Mouse (Mus musculus): Measurements from ENCODE around the gene Suclg2.

The Suclg2 gene

GRCm38 (mm10) chr6:95700981-95701610 lies 17.5 kb downstream of the Suclg2 start:
- DNase-seq (ENCODE audit: extremely low read depth, insufficient read length, low spot score): no peak

DNA sequence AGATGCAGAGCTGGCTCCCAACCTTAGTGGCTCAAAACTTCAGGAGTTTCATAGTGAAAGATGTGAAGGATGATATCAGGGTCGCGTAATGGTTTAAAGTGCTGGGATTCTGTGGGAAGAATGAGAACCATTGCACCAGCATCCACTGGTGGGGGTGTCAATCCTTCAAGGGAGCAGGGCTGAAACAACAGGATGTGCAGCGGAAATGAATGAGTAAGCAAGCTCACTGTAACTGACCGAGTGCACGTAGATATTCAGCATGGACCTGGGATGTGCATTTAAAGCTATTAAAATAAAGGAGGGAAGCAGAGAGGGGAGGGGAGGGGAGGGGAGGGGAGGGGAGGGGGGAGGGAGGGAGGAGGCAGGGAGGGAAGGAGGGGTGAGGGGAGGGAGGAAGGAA lies 18.4 kb downstream of the Suclg2 start:
- DNase-seq (ENCODE audit: extremely low read depth, insufficient read length, low spot score): no peak

GRCm38 (mm10) chr6:95699326-95699725 lies 19.3 kb downstream of the Suclg2 start:
- DNase-seq (ENCODE audit: extremely low read depth, insufficient read length, low spot score): no peak

- no peak for DNase-seq (ENCODE audit: extremely low read depth, insufficient read length, low spot score)
Observed at GRCm38 (mm10) chr6:95698536-95699162, 20.0 kb downstream of the Suclg2 start.

DNA sequence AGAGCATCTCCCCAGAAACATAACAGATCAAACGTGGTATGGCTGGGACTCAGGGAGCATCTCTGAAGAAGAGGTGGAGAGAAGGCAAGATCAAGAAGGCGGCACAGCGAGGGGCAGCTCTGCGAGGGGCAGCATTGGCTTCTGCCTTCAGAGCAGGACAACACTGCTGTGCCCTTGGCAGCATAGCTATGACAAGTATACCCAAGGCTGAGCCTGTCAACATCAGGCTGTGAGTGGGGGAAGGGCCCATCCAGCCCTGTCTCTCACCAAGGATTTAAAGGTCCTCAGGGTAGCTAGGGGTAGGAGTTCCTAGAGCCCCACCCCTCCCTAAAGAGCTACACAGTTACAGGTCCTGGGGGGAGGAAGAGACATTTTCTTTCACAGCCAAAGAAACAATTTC lies 23.7 kb downstream of the Suclg2 start:
- DNase-seq (ENCODE audit: extremely low read depth, insufficient read length, low spot score): no peak

DNA sequence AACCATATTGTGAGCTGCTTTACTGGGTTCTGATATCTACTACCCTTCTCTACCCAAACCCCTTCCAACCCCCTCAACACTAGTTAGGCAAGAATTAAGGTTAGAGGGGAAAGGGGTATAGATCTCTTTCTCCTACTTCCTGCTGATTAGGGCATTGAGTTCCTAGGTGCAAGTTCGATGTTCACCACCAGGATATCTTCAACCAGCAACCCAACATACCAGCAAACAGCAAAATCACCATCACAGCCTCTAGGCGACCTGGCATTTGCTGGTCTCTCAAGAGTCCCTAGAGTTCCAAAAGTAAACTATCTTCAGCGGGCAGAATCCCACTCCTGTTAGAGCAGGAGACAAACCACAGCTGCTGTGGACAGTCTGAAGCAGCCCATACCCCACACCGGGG lies 33.4 kb downstream of the Suclg2 start:
- no peak for DNase-seq (ENCODE audit: extremely low read depth, insufficient read length, low spot score)

- no peak for DNase-seq (ENCODE audit: extremely low read depth, insufficient read length, low spot score)
Observed at GRCm38 (mm10) chr6:95679718-95680117, 38.9 kb downstream of the Suclg2 start.

GRCm38 (mm10) chr6:95679261-95679660 lies 39.3 kb downstream of the Suclg2 start:
- DNase-seq (ENCODE audit: extremely low read depth, insufficient read length, low spot score): no peak

DNA sequence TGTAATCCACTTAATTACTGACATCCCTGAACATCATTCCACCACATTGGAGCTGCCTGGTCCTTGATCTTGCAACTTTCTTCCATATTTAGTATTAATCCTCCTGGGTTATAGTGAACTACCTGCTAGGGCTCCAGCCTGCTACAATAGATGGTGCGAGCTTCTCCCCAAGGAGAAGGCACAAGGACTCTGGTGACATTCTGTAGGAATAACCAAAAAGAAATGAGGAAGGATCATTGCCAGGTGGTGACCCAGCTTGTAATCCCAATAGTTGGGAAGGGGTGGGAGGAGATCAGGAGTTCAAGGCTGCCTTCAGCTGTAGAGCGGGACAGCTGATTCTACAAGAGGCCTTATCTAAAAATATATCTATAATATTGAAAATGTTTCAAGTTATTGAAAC lies 41.6 kb downstream of the Suclg2 start:
- no peak for DNase-seq (ENCODE audit: extremely low read depth, insufficient read length, low spot score)

DNA sequence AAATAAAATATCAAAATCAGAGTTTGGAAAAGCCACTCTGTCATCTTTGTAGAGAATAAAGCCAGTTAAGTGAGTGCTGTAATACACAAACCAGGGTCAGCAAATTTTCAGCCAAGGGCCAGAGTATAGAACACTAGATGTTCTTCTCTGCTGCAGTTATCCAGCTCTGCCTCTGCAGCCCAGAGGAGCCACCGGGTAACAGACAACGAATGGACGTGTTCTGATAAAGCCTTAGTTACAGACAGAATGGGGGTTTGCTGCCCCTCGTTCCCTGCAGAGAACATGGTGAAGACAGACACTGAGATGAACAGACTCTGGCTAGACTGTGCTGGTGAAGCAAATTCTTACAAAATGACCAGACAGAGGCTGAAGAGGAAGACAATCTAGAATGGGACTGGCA lies 42.2 kb downstream of the Suclg2 start:
- no peak for DNase-seq (ENCODE audit: extremely low read depth, insufficient read length, low spot score)

GRCm38 (mm10) chr6:95675059-95675705 lies 43.4 kb downstream of the Suclg2 start:
- no peak for DNase-seq (ENCODE audit: extremely low read depth, insufficient read length, low spot score)

DNA sequence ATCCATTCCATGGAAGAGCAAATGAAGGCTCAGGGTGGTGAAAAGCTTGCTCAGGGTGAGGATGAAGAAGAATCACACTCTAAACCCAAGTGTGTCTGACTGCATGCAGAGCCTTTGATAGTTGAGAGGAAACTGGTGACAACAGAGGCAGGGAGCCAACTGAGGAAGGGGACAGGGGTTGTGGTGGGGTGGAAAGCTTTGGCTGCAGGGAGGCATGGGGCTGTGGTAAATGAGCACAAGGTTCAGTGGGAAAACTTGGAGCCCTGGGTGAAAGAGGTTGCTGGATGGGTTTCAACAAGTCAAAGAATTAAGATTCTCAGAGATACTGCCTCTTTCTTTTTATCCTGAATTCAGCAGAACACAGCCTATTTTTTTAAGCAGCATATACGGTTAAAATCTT lies 43.9 kb downstream of the Suclg2 start:
- DNase-seq (ENCODE audit: extremely low read depth, insufficient read length, low spot score): no peak

DNA sequence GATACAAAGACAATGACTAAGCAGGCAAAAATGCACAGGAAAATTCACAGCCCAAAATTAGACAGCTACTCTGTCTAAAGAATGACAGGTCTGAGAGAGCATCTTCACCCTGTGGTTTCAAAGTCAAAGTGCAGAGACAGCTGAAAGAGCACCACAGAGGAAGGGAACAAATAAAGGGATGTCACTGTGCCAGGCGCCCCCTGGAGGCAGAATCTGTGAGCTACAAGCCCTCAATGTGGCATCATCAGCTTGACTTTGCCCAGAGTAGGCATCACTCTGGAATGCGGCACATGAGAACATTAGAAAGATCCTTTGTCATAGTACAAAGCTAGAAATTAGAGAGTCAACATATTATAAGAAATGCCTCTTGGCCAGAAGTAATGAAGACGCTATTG lies 49.3 kb downstream of the Suclg2 start:
- DNase-seq (ENCODE audit: extremely low read depth, insufficient read length, low spot score): peak; percentile 7

GRCm38 (mm10) chr6:95668629-95669334 lies 49.8 kb downstream of the Suclg2 start:
- no peak for DNase-seq (ENCODE audit: extremely low read depth, insufficient read length, low spot score)

DNA sequence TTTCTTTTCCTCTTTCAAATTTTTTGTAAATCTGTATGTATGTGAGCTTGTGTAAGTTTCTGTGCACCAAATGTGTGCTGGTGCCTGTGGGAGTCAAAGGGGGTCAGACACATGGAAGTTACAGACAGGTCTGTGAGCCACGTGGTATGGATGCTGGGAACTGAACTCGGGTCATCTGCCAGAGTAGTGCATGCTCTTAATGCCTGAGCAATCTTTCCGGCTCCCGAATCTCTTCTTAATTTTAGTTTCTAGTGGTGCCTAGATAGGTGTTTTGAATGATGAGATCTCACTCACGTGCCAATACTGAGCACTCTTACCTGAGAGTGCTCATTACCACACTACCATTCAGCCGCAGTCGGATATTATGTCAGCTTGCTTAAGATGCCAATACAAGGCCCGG lies 60.9 kb downstream of the Suclg2 start:
- DNase-seq (ENCODE audit: extremely low read depth, insufficient read length, low spot score): no peak

DNA sequence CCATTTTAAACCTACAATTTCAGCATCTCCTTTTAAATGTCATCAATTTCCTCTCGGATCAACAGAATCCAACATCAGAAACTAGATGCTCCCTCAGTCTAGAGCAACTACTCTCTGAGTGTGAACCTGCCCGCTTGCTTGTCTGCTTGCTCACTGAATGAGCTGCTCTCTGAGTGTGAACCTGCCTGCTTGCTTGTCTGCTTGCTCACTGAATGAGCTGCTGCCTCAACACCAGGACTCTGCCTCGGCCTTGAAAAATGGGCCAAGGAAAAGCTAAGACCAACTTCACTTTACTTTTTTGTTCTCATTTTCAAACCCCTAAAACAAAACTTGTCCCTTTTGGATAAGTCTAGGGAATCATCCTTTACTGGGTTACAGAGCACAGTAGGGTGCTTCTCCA lies 64.9 kb downstream of the Suclg2 start:
- DNase-seq (ENCODE audit: extremely low read depth, insufficient read length, low spot score): no peak

DNA sequence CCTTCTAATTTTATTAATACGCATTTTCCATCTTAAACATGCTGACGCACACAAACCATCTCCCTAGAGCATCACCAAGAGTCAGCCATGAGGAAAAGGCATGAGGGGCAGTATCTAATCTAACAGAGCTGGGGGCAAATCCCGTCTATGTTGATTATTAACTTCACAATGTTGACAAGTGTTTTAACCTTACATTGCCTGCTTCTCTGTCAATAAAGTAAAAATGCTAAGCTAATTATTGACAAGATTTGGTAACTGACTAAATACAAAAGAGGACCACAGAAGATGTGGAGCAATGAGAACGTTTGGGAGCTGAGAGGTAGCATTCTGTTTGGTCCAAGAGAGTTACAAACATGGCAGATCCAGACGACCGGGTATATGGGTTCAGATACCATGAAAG lies 65.8 kb downstream of the Suclg2 start:
- DNase-seq (ENCODE audit: extremely low read depth, insufficient read length, low spot score): no peak

DNA sequence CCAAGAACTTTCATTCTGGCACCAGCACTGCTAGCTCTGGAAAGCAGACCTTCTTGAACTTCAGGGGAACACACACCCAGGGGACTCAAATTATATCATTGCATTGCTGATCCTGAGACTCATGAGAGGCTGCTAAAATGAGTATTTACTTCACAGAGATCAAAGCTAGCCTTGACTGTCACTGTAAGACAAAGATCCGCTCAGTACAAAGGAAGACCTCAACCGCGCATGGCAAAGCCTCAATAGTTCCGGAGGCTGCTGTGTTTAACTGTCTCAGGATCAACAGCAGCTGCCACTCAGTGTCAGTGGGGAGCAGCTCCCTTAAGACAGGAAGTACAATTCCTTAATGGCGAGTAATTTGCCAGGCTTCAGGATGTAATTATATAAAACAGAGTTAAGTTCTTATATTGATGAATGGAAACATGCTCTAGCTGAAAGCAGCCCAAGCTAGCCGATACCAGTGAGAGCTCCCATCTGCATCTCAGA lies 67.2 kb downstream of the Suclg2 start:
- no peak for DNase-seq (ENCODE audit: extremely low read depth, insufficient read length, low spot score)

GRCm38 (mm10) chr6:95650082-95650722 lies 68.4 kb downstream of the Suclg2 start:
- DNase-seq (ENCODE audit: extremely low read depth, insufficient read length, low spot score): peak; percentile 6

- DNase-seq (ENCODE audit: extremely low read depth, insufficient read length, low spot score): no peak
Observed at GRCm38 (mm10) chr6:95649123-95649663, 69.4 kb downstream of the Suclg2 start.

DNA sequence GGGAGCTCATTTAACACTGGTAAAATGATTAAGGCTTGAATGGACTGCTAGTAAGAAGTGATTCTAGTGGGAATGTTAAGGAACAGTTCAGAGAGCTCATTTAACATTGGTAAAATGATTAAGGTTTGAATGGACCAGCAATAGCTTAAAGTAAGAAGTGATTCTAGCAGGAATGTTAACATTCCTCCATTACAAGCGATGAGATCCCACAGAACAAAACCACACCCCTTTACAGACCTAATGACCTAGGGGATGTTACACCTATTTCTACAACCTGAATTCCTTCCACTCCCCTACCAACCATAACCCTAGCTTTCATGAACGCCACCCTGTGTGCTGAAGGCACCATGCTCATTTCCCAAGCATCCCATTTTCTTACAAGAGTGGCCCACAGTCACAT lies 81.2 kb downstream of the Suclg2 start:
- no peak for DNase-seq (ENCODE audit: extremely low read depth, insufficient read length, low spot score)

Data from 3134 (cell line).